Mouse (Mus musculus) left cerebral cortex, postnatal 10 days (tissue): ENCODE results near the gene Tmem143. TPM values are rescaled to one million over a fixed set of nuclear protein-coding genes. Genes with fewer than 3 reads are reported as not detected.

Experiments used
- total RNA-seq, 2 experiments: library from RNA; stranded (reverse); gene quantifications; 2 replicates each; pipeline ENCODE4 v1.2.3; 2021

Tmem143 gene
- total RNA-seq, 2 experiments from 2014 or later, result 17.9 to 22.8 TPM

Other genes starting within 250 kb of the Tmem143 start
- gene Fut2, start 230.5 kb upstream of the Tmem143 start, total RNA-seq, result under 1 TPM; 0.18 to 0.24 TPM
- under 1 TPM; 0.45 to 0.47 TPM for gene Ntn5, start 212.9 kb upstream of the Tmem143 start, total RNA-seq
- gene Sec1, start 202.5 kb upstream of the Tmem143 start, total RNA-seq, result under 1 TPM; 0.34 to 0.39 TPM
- gene Car11, start 197.1 kb upstream of the Tmem143 start, total RNA-seq, result 100 to 1,000 TPM; 152 to 154 TPM
- 10 to 100 TPM; 40.9 to 51.0 TPM for gene Dbp, start 191.9 kb upstream of the Tmem143 start, total RNA-seq
- 100 to 1,000 TPM; 437 to 456 TPM for gene Rpl18, start 181.5 kb upstream of the Tmem143 start, total RNA-seq
- gene Sphk2, start 178.9 kb upstream of the Tmem143 start, total RNA-seq, result 10 to 100 TPM; 23.0 to 24.6 TPM
- gene Fam83e, start 175.7 kb upstream of the Tmem143 start, total RNA-seq, result under 1 TPM; 0.26 to 0.39 TPM
- not detected for gene Spaca4, start 171.1 kb upstream of the Tmem143 start, total RNA-seq
- gene Lmtk3, start 113.2 kb upstream of the Tmem143 start, total RNA-seq, result 100 to 1,000 TPM; 268 to 281 TPM
- gene Sult2b1, start 112.3 kb upstream of the Tmem143 start, total RNA-seq, result 10 to 100 TPM in 1 of 2 experiments, 1 to 10 TPM in 1; 9.7 to 11.5 TPM
- 100 to 1,000 TPM; 229 to 242 TPM for gene Cyth2, start 82.4 kb upstream of the Tmem143 start, total RNA-seq
- gene Kcnj14, start 72.2 kb upstream of the Tmem143 start, total RNA-seq, result 1 to 10 TPM; 1.6 to 1.8 TPM
- 10 to 100 TPM; 27.5 to 29.2 TPM for gene Grwd1, start 66.0 kb upstream of the Tmem143 start, total RNA-seq
- gene Kdelr1, start 24.2 kb upstream of the Tmem143 start, total RNA-seq, result 100 to 1,000 TPM; 101 to 103 TPM
- gene Grin2d, start 18.6 kb upstream of the Tmem143 start, total RNA-seq, result 10 to 100 TPM; 35.6 to 36.4 TPM
- gene Syngr4, start 227 bp upstream of the Tmem143 start, total RNA-seq, result not detected
- 1 to 10 TPM; 4.6 to 6.7 TPM for gene Emp3, start 24.5 kb downstream of the Tmem143 start, total RNA-seq
- 1 to 10 TPM; 1.4 to 1.5 TPM for gene Ccdc114, start 27.1 kb downstream of the Tmem143 start, total RNA-seq
- 1 to 10 TPM; 3.9 to 4.4 TPM for gene Abcc6, start 133.4 kb downstream of the Tmem143 start, total RNA-seq
- 100 to 1,000 TPM; 109 to 115 TPM for gene Nomo1, start 136.8 kb downstream of the Tmem143 start, total RNA-seq
- 10 to 100 TPM; 19.4 to 19.5 TPM for gene Kcnj11, start 203.8 kb downstream of the Tmem143 start, total RNA-seq